Mouse (Mus musculus): ENCODE measurements around the gene Mtmr4.

Gene Mtmr4

GRCm38 (mm10) chr11:87615551-87615950, 23.6 kb downstream of the Mtmr4 start:
- no peak for DNase-seq (ENCODE audit: low spot score)

DNA sequence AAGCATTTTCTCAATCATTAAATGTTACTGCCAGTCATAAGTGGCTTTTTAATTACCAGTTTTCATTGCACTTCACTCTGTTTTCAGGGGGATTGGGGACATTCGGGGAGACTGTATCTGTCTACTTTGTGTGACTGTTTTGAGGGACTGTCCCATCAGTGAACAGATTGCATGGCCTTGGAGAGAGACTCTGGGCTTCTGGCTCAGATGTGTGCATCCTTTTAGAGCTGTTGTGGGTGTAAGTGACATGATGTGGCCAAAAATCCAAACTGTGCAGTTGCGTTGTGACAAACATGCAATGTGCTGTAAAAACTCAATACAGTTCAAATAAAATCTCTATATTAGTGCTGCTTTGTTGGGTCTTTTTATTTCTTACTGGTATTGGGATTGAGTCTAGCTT, 24.0 kb downstream of the Mtmr4 start:
- DNase-seq (ENCODE audit: low spot score), result no peak

DNA sequence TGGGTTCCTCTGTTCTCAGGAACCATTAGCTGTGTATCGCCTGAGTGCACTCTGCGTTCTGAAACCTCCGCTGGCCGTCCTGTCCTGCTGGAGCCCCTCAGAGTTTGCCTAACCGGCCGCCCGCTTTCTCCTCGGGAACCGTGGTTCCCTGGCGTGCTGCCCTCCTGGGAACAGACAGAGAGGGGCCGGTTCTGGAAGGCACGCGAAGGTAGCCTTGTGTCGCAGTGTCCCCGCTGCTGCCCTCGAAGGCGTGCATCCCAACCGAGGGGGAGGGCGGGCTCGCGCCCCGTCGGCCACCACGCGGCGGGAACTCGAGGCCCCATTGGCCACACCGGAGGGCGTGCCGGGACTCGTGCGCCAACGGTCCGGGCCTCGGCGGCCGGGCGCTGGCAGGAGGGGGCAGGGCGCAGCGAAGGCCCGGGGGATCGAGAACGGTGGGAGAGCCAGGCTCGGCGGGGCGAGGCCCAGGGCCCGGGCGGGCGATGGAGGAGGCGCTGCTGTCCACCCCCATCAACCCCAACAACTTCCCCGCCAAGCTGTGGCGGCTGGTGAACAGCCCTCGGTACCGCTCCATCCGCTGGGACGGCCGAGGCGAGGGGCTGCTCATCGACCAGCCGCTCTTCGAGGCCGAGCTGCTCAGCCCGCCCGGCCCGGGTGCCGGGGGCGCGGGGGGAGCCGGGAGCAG, 25.0 kb downstream of the Mtmr4 start, which contains the start of gene Hsf5:
Gene Hsf5, plus strand, starts transcription at position 375 of the 685 bp plus-strand sequence.
- no peak for DNase-seq (ENCODE audit: low spot score)

GRCm38 (mm10) chr11:87617606-87618005, 25.6 kb downstream of the Mtmr4 start:
- no peak for DNase-seq (ENCODE audit: low spot score)

DNA sequence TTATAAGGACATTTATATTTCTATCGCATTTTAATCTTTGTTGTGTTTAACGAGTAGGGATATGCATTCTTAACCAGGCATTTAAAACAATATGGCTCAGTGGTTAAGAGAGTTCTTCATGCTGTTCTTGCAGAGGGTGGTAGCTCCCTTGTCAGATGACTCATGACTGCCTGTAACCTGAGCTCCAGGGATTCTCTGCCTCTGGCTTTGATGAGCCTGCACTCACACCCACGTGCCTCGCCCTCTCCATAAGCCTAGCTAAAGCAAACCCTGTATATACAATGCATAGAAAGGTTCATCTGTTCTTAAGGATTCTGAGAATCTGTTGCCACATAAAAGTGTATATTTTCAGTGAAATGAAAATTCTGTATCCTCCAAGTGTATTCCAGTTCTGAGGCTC, 31.2 kb downstream of the Mtmr4 start:
- DNase-seq (ENCODE audit: low spot score), result no peak

DNA sequence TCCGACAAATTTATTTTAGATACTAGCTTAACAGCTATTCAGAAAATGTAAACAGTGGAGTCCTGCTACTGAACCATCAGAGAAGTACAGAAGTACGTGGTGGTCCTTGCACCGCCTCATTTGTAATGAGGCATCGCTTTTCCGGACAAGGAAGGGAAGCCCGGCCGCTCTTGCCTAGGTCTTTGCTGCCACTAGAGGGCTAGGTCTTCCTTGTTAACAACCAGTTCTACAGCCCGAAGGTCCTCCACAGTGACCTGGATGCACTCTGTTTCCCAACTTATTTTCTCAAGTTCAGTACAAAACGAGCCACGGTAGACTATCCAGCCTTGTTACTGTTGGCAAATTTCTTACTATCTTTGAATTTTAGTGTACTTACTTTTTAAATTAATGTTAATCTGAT, 37.9 kb downstream of the Mtmr4 start:
- peak; percentile 78 for DNase-seq (ENCODE audit: low spot score)

- peak; percentile 29 for DNase-seq (ENCODE audit: low spot score)
These were observed 46.8 kb downstream of the Mtmr4 start for GRCm38 (mm10) chr11:87638793-87639192.

GRCm38 (mm10) chr11:87639206-87639605, 47.2 kb downstream of the Mtmr4 start:
- peak; percentile 82 for DNase-seq (ENCODE audit: low spot score)

DNA sequence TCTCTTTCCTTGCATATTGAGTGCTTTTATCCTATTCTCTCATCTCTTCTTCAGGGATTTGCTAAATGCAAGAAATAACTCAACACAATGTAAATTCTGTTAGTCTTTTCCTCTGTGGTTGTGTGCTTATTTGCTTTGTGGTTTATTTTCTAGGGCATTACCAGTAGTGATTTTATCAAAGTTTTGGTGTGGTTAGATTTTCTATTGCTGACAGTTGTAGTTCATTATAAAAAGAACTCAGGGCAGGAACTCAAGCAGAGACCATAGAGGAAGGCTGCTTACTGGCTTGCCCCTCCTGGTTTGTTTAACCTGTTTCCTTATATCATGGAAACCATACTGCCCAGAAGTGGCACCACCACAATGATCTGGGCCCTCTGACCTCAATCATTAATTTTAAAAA, 50.9 kb downstream of the Mtmr4 start:
- no peak for DNase-seq (ENCODE audit: low spot score)

DNA sequence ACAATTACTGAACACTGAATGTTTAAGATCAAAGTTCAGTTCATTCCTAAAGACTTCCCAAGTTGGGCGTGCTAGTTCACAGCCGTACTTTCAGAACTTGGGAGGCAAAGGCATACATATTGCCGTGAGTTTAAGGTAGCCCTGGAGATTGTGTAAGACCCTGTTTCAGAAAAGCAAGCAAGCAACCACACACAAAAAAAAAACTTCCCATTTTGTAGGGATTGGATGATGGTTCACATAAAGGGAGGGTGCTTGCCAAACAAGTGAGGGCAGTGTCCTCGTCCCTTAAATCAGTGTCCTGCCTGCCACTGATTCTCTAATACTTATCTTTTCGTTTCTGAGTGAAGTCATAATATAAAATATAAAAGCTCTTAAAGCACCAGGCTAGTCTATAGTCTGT, 62.7 kb downstream of the Mtmr4 start:
- no peak for DNase-seq (ENCODE audit: low spot score)

GRCm38 (mm10) chr11:87659216-87659615, 67.3 kb downstream of the Mtmr4 start:
- no peak for DNase-seq (ENCODE audit: low spot score)

- peak; percentile 94 for DNase-seq (ENCODE audit: low spot score)
These were observed 70.4 kb downstream of the Mtmr4 start, which contains the start of gene Rnf43 for GRCm38 (mm10) chr11:87662407-87662806. Gene Rnf43 (plus strand): TSS chr11:87662722.

GRCm38 (mm10) chr11:87662822-87663221, 70.9 kb downstream of the Mtmr4 start:
- DNase-seq (ENCODE audit: low spot score), result no peak

DNA sequence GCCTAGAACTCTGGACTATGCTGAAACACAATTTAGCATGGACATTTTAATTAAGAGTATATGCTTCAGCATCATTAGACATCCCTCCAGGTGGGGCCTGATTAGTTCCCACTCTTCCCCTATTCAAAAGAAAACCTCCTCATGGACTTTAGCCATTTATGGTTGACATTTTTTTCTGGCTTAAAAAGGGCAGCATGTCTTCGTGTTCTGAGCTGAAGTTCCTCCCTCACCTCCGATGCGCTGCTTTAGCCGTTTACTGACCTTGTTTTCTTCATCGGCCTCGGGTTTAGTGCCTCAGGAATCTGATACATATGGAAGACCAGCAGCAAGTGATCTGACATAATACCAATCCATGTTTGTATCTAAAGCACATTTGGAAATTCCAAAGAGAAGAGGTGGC, 72.0 kb downstream of the Mtmr4 start:
- no peak for DNase-seq (ENCODE audit: low spot score)

GRCm38 (mm10) chr11:87664521-87664920, 72.6 kb downstream of the Mtmr4 start:
- DNase-seq (ENCODE audit: low spot score), result no peak

- DNase-seq (ENCODE audit: low spot score), result no peak
These were observed 73.3 kb downstream of the Mtmr4 start for GRCm38 (mm10) chr11:87665224-87665623.

DNA sequence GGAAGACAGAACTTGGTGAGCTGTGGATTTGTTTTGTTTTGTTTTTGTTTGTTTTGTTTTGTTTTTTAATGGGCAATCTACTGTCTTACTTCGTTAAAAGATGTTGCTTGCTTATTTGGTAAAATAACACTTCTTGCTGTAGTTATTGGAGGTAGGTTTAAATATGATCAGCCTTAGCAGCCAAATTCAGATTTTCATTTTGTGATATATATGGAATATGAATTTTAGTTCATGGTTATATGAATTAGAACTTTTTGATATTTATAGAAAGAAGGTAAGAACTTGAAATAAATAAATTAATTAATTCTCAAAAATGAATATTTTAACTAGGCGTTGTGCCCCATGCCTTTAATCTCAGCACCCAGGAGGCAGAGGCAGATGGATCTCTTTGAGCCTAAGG, 73.7 kb downstream of the Mtmr4 start:
- no peak for DNase-seq (ENCODE audit: low spot score)
